Mouse (Mus musculus) liver, adult 2 months (tissue): ENCODE data around the gene Gm20878. TPM values are rescaled to one million over a fixed set of nuclear protein-coding genes. Genes with fewer than 3 reads are reported as not detected.
"Not testable (repeated sequence)": the region's sequence is repeated elsewhere in the genome, so short reads cannot be mapped to it uniquely, and the experiment has no call there.

ENCODE experiments used
- DNase-seq: peaks from one replicate; pipeline ENCODE4 v3.0.0-alpha.2; 2011; ENCODE audit warnings: low read depth, low spot score; ENCODE audit errors: extremely low read depth
- H3K27ac ChIP-seq: fragments of 200-500 bp; replicated peaks from 2 replicates; pipeline ENCODE4 v1.5.1; 2012; ENCODE audit warnings: low read depth, mild to moderate bottlenecking, control low read depth, inconsistent platforms, low read length; ENCODE audit not compliant: insufficient read depth
- H3K27me3 ChIP-seq: fragments of 200-500 bp; 2 replicates; pipeline ENCODE4 v1.6.1; 2012; ENCODE audit warnings: mild to moderate bottlenecking, moderate library complexity, low read length, inconsistent platforms; ENCODE audit not compliant: control insufficient read depth, insufficient read depth
- H3K36me3 ChIP-seq: fragments of 200-500 bp; 2 replicates; pipeline ENCODE4 v1.6.1; 2012; ENCODE audit warnings: low read length, inconsistent platforms; ENCODE audit not compliant: control insufficient read depth, insufficient read depth
- H3K4me1 ChIP-seq: fragments of 200-500 bp; 2 replicates; pipeline ENCODE4 v1.6.1; 2011; ENCODE audit warnings: low read length; ENCODE audit not compliant: control insufficient read depth, insufficient read depth
- H3K4me3 ChIP-seq: fragments of 200-500 bp; 2 replicates; pipeline ENCODE4 v1.5.1; 2011; ENCODE audit warnings: low read depth, mild to moderate bottlenecking, control low read depth, low read length, moderate library complexity; ENCODE audit not compliant: insufficient read depth
- H3K79me2 ChIP-seq: fragments of 200-500 bp; 2 replicates; pipeline ENCODE4 v1.6.1; 2012; ENCODE audit warnings: inconsistent platforms, mild to moderate bottlenecking, low read length, moderate library complexity; ENCODE audit not compliant: control insufficient read depth, insufficient read depth
- H3K9ac ChIP-seq: fragments of 200-500 bp; 2 replicates; pipeline ENCODE4 v1.6.1; 2012; ENCODE audit warnings: low read depth, mild to moderate bottlenecking, control low read depth, inconsistent platforms, low read length
- WGBS: fragments of 180-500 bp; shearing (Covaris S2); methylation state at CpG from one replicate; pipeline ENCODE4 v1.1.7; 2018; 5-methylcytosine and 5-hydroxymethylcytosine counted together
- polyA plus RNA-seq: library from polyadenylated mRNA; depleted of rRNA; stranded (reverse); fragments of >200 nt; gene quantifications from 2 replicates; pipeline ENCODE4 v1.2.3, GENCODE M21; 2012; rRNA removed
- total RNA-seq: library from RNA; depleted of rRNA; stranded (reverse); fragments of >200 nt; gene quantifications from 2 replicates; pipeline ENCODE4 v1.2.3, GENCODE M21; 2014; rRNA removed

Gm20878 gene
- total RNA-seq (not detected in 2 replicates), polyA plus RNA-seq (0.27 and 0.33 TPM in 2 replicates)

DNA sequence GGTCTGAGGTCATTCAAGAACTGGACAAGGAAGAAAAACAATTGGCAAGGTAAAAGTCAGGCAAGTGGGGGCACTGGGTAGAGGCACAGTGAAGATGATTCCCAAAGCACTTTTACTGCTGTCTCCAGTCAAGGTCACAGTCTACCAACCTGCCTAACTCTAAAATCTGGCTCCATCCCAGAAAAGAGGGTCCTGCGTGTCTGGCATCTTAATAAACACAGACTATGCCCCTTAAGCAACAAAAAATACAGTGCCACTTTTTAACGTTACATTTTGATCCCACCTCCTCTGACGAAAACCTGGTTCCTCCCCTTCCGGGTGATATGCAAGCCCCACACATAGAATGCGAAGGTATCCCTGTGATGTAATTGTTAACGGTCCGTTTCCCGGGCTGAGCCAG lies at the start of gene Gm20878:
Gene Gm20878 (plus strand): TSS at position 301 of the 400 bp plus-strand sequence.
- not testable (repeated sequence) for H3K27me3 ChIP-seq, DNase-seq, H3K27ac ChIP-seq, H3K36me3 ChIP-seq, H3K79me2 ChIP-seq, H3K4me3 ChIP-seq, H3K9ac ChIP-seq, H3K4me1 ChIP-seq
- WGBS: no CpG with 5 or more reads among the region's 8 CpGs

DNA sequence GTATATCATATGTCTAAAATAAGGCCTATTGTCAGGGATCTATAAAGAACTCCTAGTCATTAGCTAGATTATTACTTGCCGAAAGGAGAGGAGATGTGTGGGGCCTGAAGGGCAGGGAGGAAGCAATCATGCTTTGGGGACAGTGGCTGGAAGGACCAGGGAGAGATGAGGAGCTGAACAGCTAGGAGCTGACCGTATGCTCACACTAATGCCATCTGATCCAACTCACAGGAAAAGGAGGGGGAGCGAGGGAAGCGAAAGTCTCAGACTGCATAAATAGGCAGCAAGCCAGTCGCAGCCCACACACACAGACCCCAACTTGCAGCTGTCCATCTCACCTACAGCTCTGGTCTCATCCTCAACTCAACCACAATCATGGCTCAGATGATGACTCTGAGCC lies 38.1 kb upstream of the Gm20878 start, which contains the start of gene Gm21541:
Gene Gm21541 (plus strand): TSS at position 301 of the 400 bp plus-strand sequence.
- not testable (repeated sequence) for H3K9ac ChIP-seq, H3K4me1 ChIP-seq, DNase-seq, H3K27me3 ChIP-seq, H3K4me3 ChIP-seq, H3K36me3 ChIP-seq, H3K79me2 ChIP-seq, H3K27ac ChIP-seq
- no CpG with 5 or more reads among the region's 5 CpGs for WGBS

DNA sequence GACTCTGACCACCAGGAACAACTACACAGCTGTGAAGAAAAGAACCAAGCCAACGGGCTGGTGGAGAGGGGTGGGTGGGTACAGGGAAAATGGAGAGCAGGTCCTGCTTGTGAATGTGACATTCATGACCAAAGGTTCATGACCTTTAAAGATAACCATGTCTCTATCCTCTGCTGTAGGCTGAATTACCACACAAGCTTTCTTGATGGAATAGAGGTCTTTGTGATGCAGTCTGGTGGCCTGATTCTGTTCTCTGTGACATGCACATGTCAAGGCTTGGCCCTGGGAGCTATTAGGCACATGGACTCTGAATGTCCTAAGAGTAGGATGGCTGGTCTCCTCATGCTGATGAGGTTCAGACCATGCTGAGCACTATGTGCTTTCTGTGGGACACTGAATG lies 24.4 kb downstream of the Gm20878 start, which contains the start of gene Fam205a4:
Gene Fam205a4 (plus strand): TSS at position 301 of the 400 bp plus-strand sequence.
- not testable (repeated sequence) for H3K27me3 ChIP-seq, H3K27ac ChIP-seq, H3K36me3 ChIP-seq, H3K9ac ChIP-seq, DNase-seq, H3K4me1 ChIP-seq, H3K4me3 ChIP-seq, H3K79me2 ChIP-seq
- no CpG with 5 or more reads among the region's 1 CpGs for WGBS

Other genes starting within 250 kb of the Gm20878 start
- gene Cntfr, start 244.5 kb upstream of the Gm20878 start, total RNA-seq: 0.74 and 0.87 TPM in 2 replicates
- 1.8 and 2.3 TPM in 2 replicates for gene Cntfr, start 244.5 kb upstream of the Gm20878 start, polyA plus RNA-seq
- gene Il11ra1, start 241.6 kb upstream of the Gm20878 start, total RNA-seq: 38.6 and 42.4 TPM in 2 replicates
- 129 and 155 TPM in 2 replicates for gene Il11ra1, start 241.6 kb upstream of the Gm20878 start, polyA plus RNA-seq
- 20.5 and 21.4 TPM in 2 replicates for gene Rpp25l, start 228.0 kb upstream of the Gm20878 start, total RNA-seq
- 59.1 and 60.6 TPM in 2 replicates for gene Rpp25l, start 228.0 kb upstream of the Gm20878 start, polyA plus RNA-seq
- 33.4 and 40.2 TPM in 2 replicates for gene Dctn3, start 218.4 kb upstream of the Gm20878 start, total RNA-seq
- gene Dctn3, start 218.4 kb upstream of the Gm20878 start, polyA plus RNA-seq: 43.2 and 44.5 TPM in 2 replicates
- not detected in 2 replicates for gene Arid3c, start 210.4 kb upstream of the Gm20878 start, total RNA-seq
- gene Arid3c, start 210.4 kb upstream of the Gm20878 start, polyA plus RNA-seq: not detected in 2 replicates
- 52.4 and 57.9 TPM in 2 replicates for gene Galt, start 186.3 kb upstream of the Gm20878 start, total RNA-seq
- gene Galt, start 186.3 kb upstream of the Gm20878 start, polyA plus RNA-seq: 204 and 217 TPM in 2 replicates
- gene Sigmar1, start 185.4 kb upstream of the Gm20878 start, total RNA-seq: 69.3 and 82.2 TPM in 2 replicates
- 362 and 423 TPM in 2 replicates for gene Sigmar1, start 185.4 kb upstream of the Gm20878 start, polyA plus RNA-seq
- gene Ccl27a, start 167.3 kb upstream of the Gm20878 start, total RNA-seq: 11.9 and 13.1 TPM in 2 replicates
- 33.3 and 39.4 TPM in 2 replicates for gene Ccl27a, start 167.3 kb upstream of the Gm20878 start, polyA plus RNA-seq
- gene Gm21541, start 38.0 kb upstream of the Gm20878 start, total RNA-seq: not detected in 2 replicates
- not detected in 2 replicates for gene Gm21541, start 38.0 kb upstream of the Gm20878 start, polyA plus RNA-seq
- not detected in 2 replicates for gene Fam205a4, start 24.5 kb downstream of the Gm20878 start, total RNA-seq
- not detected in 2 replicates for gene Fam205a4, start 24.5 kb downstream of the Gm20878 start, polyA plus RNA-seq
- gene Gm21093, start 93.2 kb downstream of the Gm20878 start, total RNA-seq: not detected in 2 replicates
- gene Gm21093, start 93.2 kb downstream of the Gm20878 start, polyA plus RNA-seq: not detected in 2 replicates
- not detected in 2 replicates for gene Gm3893, start 149.6 kb downstream of the Gm20878 start, total RNA-seq
- gene Gm3893, start 149.6 kb downstream of the Gm20878 start, polyA plus RNA-seq: not detected in 2 replicates
- 0.92 TPM in 1 of 2 replicates, not detected in the other for gene Gm13304, start 173.2 kb downstream of the Gm20878 start, total RNA-seq
- gene Gm13304, start 173.2 kb downstream of the Gm20878 start, polyA plus RNA-seq: not detected in 2 replicates
- not detected in 2 replicates for gene Gm13306, start 211.9 kb downstream of the Gm20878 start, total RNA-seq
- not detected in 2 replicates for gene Gm13306, start 211.9 kb downstream of the Gm20878 start, polyA plus RNA-seq
- not detected in 2 replicates for gene Gm13305, start 227.0 kb downstream of the Gm20878 start, total RNA-seq
- 0.10 TPM in 1 of 2 replicates, not detected in the other for gene Gm13305, start 227.0 kb downstream of the Gm20878 start, polyA plus RNA-seq